Mouse (Mus musculus) embryonic facial prominence, embryonic 12.5 days (tissue): Measurements from ENCODE around the gene Cerk. TPM values are rescaled to one million over a fixed set of nuclear protein-coding genes. Genes with fewer than 3 reads are reported as not detected.
"Not testable (repeated sequence)": the region's sequence is repeated elsewhere in the genome, so short reads cannot be mapped to it uniquely, and the experiment has no call there.

Experiments used
- ATAC-seq: fragments of 200-750 bp; cut with Nextera tagmentation; 2 replicates; pipeline ENCODE4 v1.8.0; 2017; ENCODE audit not compliant: insufficient number of reproducible peaks, insufficient read depth, low FRiP score, low TSS enrichment
- H3K27ac ChIP-seq: fragments of 300-500 bp; sonication (generic); 2 replicates; pipeline ENCODE4 v1.5.1; 2016; ENCODE audit warnings: mild to moderate bottlenecking
- H3K27me3 ChIP-seq: fragments of 300-500 bp; sonication (generic); 2 replicates; pipeline ENCODE4 v1.6.1; 2016; ENCODE audit warnings: mild to moderate bottlenecking, moderate library complexity
- H3K36me3 ChIP-seq: fragments of 300-500 bp; sonication (generic); 2 replicates; pipeline ENCODE4 v1.6.1; 2016; ENCODE audit warnings: mild to moderate bottlenecking
- H3K4me1 ChIP-seq: fragments of 300-500 bp; sonication (generic); 2 replicates; pipeline ENCODE4 v1.6.1; 2016
- H3K4me2 ChIP-seq: fragments of 300-500 bp; sonication (generic); replicated peaks from 2 replicates; pipeline ENCODE4 v1.6.1; 2016; ENCODE audit warnings: mild to moderate bottlenecking, moderate library complexity
- H3K4me3 ChIP-seq: fragments of 300-500 bp; sonication (generic); 2 replicates; pipeline ENCODE4 v1.5.1; 2016; ENCODE audit warnings: mild to moderate bottlenecking
- H3K9ac ChIP-seq: fragments of 300-500 bp; sonication (generic); 2 replicates; pipeline ENCODE4 v1.6.1; 2016; ENCODE audit warnings: mild to moderate bottlenecking, moderate library complexity
- H3K9me3 ChIP-seq: fragments of 300-500 bp; sonication (generic); 2 replicates; pipeline ENCODE4 v1.6.1; 2016; ENCODE audit warnings: mild to moderate bottlenecking, moderate library complexity
- WGBS: fragments of 180-500 bp; shearing (Covaris S2); methylation state at CpG from one replicate; pipeline ENCODE4 v1.1.7; 2016; 5-methylcytosine and 5-hydroxymethylcytosine counted together
- polyA plus RNA-seq: library from polyadenylated mRNA; unstranded; fragments of >200 nt; fragmentation: Nextera tagmentation; extraction: Ambion mirVana; gene quantifications from 2 replicates; pipeline ENCODE4 v1.2.1, GENCODE M21; 2016

Gene Cerk
- polyA plus RNA-seq, 1 experiment from 2014 or later: 20.5 TPM

DNA sequence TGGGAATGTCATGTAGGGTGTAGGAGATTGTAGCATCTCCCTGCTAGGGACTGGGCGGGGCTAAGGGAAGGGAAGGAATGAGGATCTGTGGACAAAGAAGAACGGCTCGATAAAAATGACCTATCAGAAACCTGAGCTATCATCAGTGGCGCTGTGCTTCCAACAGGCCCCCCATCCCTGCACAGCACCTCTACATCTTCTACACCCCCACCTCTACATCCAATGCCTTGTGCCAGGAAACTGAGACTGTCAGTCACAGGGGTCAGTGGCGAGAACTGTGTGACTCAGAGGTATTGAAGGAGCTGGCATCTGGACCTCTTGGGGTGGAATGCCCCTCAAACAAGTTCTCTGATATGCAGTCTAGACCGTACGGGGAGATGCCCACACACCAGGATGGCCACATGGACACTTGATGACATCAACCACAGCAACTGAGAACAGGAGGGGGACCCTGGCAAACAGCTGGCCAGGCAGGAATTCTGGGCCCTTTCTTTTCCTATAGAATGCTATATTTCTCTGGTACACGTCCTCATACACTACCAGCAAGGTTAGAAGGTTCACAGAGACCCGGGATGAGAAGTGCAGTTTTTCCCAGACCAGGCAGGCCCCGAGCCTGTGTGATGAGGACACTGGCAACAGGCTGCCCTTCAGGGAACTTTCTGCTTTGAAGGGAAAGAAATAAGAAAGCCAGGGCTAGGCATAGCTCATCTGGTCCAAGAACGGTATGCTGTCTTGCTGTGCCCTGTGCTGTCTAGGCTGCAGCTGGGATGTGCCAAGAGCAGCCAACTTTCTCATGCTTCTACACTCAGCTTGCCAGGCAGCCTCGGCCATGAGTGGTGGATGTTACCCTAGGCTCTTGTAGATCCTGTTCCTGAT lies 16.8 kb downstream of the Cerk start:
- Histone ChIP-seq H3K4me2 (no peak overlapping the region), H3K9ac (no peak overlapping the region), H3K27me3 (no peaks in the 10 kb centered on the region), H3K9me3 (no peaks in the 10 kb centered on the region), H3K36me3 (no peaks in the 10 kb centered on the region), H3K4me1 (peaks cover 36% of the 10 kb centered on the region), H3K4me3 (no peak overlapping the region), H3K27ac (0 out of 2 replicates have a peak overlapping the region, but pooled peaks have one; percentile 37)
- 80% methylated on average over 12 of the region's 12 CpGs for WGBS
- ATAC-seq: no peak

DNA sequence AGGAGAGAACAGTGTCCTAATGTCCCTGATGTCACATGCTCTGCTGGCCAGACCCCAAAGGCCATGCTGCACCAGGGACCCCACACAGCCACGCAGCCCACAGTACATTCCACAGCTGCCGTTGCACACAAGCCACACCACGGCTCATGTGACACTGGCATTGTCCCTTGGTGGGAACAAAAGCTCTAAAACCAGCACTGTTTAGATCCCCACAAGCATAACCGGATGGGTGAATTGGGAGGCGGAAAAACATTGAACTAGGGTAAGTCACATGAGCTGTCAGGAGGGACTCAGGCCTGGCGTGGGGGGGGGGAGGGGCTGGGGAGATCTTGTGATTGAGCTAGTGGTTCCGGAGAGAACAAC lies 17.5 kb downstream of the Cerk start:
- Histone ChIP-seq H3K4me3 (no peak overlapping the region), H3K9ac (no peak overlapping the region), H3K4me2 (no peak overlapping the region), H3K27ac (0 out of 2 replicates have a peak overlapping the region, but pooled peaks have one; percentile 37), H3K36me3 (peaks cover 6% of the 10 kb centered on the region; the same call in 1 of the 2 replicates), H3K9me3 (no peaks in the 10 kb centered on the region), H3K4me1 (peaks cover 29% of the 10 kb centered on the region), H3K27me3 (no peaks in the 10 kb centered on the region)
- ATAC-seq: no peak
- 46% methylated on average over 7 of the region's 7 CpGs for WGBS

DNA sequence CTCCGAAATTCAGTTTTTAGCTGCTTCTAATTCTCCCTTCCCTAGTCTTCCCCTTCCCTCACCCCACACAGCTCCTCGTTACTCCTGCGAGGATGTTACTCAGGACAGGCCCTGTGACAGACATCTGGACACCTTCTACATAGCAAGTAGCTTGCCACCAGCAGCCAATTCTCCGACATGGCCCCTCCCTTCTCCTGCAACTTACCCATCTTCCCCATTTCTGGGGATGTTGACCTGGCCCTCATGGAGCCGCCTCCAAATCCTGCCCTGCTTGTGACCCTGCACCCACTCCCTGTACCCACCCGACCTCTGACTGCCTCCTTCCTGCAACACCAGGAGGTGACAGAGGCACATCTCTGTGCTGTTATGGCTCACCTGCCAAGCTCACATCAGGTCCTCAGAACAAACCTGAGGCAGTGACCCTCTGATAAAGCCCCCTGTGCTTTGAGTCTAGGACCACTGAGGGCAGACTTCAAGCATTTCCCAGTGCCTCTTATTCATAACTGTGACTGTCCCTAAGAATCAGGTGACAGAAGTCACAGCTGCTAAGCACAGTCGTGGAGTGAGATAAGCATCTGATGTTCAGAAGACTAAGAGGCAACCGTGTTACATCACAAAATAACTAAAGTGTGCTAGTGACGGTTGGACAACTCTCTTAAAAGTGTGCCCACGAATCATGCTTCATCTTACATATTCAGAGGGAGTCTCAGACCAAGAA lies 18.0 kb downstream of the Cerk start:
- 78% methylated on average over 10 of the region's 10 CpGs for WGBS
- Histone ChIP-seq H3K4me3 (no peak overlapping the region), H3K9ac (no peak overlapping the region), H3K36me3 (peaks cover 8% of the 10 kb centered on the region; the same call in 1 of the 2 replicates), H3K9me3 (no peaks in the 10 kb centered on the region), H3K27ac (no peak overlapping the region), H3K27me3 (no peaks in the 10 kb centered on the region), H3K4me1 (peaks cover 24% of the 10 kb centered on the region), H3K4me2 (no peak overlapping the region)
- ATAC-seq: no peak

- Histone ChIP-seq H3K4me2 (no peak overlapping the region), H3K9me3 (no peaks in the 10 kb centered on the region), H3K27me3 (no peaks in the 10 kb centered on the region), H3K27ac (no peak overlapping the region), H3K4me1 (peaks cover 18% of the 10 kb centered on the region), H3K4me3 (no peak overlapping the region), H3K9ac (no peak overlapping the region), H3K36me3 (peaks cover 8% of the 10 kb centered on the region)
- 84% methylated on average over 7 of the region's 7 CpGs for WGBS
- no peak for ATAC-seq
Measured at GRCm38 (mm10) chr15:86167032-86167655, 18.8 kb downstream of the Cerk start.

DNA sequence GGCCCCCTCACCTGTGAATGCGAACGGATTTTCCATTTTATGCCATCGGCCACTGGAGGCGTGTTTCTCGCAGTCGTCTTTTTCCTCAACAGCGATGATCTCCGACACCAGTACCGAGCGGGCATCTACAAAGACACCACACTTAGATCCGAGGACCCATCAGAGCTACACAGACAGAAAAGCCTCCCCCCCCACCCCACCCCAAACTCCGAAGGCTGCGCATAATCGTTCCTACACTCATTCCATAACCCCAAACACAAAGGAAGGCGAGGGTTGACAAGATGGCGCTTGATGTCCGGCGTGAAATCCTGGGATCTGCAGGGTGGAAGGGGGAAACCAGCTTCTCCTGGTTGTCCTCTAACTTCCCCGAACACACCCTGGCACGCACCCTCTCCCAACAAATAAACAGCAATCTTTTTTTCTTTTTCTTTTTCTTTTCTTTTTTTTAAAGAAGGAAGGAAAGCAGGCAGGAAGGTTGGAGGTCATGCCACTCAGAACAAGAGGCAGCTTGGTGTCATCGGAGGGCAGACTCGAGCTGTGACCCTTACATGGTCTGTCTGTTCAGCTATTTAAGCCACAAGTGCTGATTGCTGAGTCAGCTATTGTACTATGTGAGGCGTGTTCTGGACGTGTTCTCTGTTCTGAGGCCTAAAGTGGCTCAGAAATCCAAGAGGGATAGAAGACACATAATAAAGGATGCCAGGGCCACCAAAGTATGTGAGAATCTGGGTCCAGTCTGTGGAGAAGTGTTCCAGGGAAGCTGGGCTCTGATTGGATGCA lies 19.9 kb downstream of the Cerk start:
- H3K27ac ChIP-seq: no peak overlapping the region
- H3K9me3 ChIP-seq: no peaks in the 10 kb centered on the region
- no peak overlapping the region for H3K4me2 ChIP-seq
- no peak overlapping the region for H3K9ac ChIP-seq
- H3K27me3 ChIP-seq: no peaks in the 10 kb centered on the region
- H3K4me1 ChIP-seq: peaks cover 11% of the 10 kb centered on the region
- no peak for ATAC-seq
- no peak overlapping the region for H3K4me3 ChIP-seq
- WGBS: 86% methylated on average over 24 of the region's 24 CpGs
- H3K36me3 ChIP-seq: peaks cover 17% of the 10 kb centered on the region

GRCm38 (mm10) chr15:86164718-86165345 lies 21.1 kb downstream of the Cerk start:
- peaks cover 17% of the 10 kb centered on the region for H3K36me3 ChIP-seq
- WGBS: 83% methylated on average over 21 of the region's 21 CpGs
- no peak for ATAC-seq

GRCm38 (mm10) chr15:86161800-86162199 lies 24.1 kb downstream of the Cerk start:
- not testable (repeated sequence) for ATAC-seq, H3K27me3 ChIP-seq, H3K4me2 ChIP-seq, H3K9ac ChIP-seq, H3K4me1 ChIP-seq, H3K9me3 ChIP-seq, H3K4me3 ChIP-seq, H3K27ac ChIP-seq
- H3K36me3 ChIP-seq: peaks cover 17% of the 10 kb centered on the region
- 97% methylated on average over 3 of the region's 3 CpGs for WGBS

More at GRCm38 (mm10) chr15:86164718-86165345, 21.1 kb downstream of the Cerk start:
- H3K27me3 ChIP-seq: no peaks in the 10 kb centered on the region
- peaks cover 11% of the 10 kb centered on the region for H3K4me1 ChIP-seq
- H3K9me3 ChIP-seq: no peaks in the 10 kb centered on the region
- no peak overlapping the region for H3K27ac ChIP-seq
- H3K4me2 ChIP-seq: no peak overlapping the region
- no peak overlapping the region for H3K4me3 ChIP-seq
- no peak overlapping the region for H3K9ac ChIP-seq

- no peaks in the 10 kb centered on the region for H3K9me3 ChIP-seq
- no peaks in the 10 kb centered on the region for H3K4me1 ChIP-seq
- 72% methylated on average over 10 of the region's 10 CpGs for WGBS
- no peak overlapping the region for H3K27ac ChIP-seq
- H3K9ac ChIP-seq: no peak overlapping the region
- H3K4me2 ChIP-seq: no peak overlapping the region
- no peaks in the 10 kb centered on the region for H3K27me3 ChIP-seq
- no peak for ATAC-seq
- H3K4me3 ChIP-seq: no peak overlapping the region
- peaks cover 22% of the 10 kb centered on the region for H3K36me3 ChIP-seq
Measured at GRCm38 (mm10) chr15:86160906-86161305, 25.0 kb downstream of the Cerk start.

GRCm38 (mm10) chr15:86159719-86160118 lies 26.2 kb downstream of the Cerk start:
- WGBS: 81% methylated on average over 5 of the region's 5 CpGs
- Histone ChIP-seq H3K4me3 (no peak overlapping the region), H3K4me1 (no peaks in the 10 kb centered on the region), H3K27me3 (no peaks in the 10 kb centered on the region), H3K36me3 (peaks cover 27% of the 10 kb centered on the region), H3K9ac (no peak overlapping the region), H3K4me2 (no peak overlapping the region), H3K9me3 (no peaks in the 10 kb centered on the region), H3K27ac (no peak overlapping the region)
- no peak for ATAC-seq

GRCm38 (mm10) chr15:86159093-86159492 lies 26.8 kb downstream of the Cerk start:
- no peak for ATAC-seq
- H3K36me3 ChIP-seq: peaks cover 33% of the 10 kb centered on the region
- WGBS: 83% methylated on average over 16 of the region's 16 CpGs

DNA sequence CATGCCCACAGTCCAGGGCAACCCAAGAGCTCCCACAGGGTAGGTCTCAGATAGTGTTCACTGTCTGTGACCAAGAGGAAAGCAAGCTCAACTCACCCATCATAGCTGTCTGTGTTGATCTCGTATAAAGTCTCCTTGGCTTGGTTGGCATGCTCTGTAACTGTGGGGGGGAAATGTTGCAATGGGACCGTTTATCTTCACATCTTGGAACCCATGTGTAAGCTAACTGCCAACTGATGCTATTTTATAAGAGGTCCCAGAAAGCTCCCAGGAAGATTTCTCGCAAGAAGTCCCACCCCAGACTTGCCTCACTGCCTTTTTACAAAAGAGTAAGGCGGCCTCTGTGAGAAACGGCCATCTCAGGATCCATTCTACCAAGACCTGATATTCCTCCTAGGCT lies 29.4 kb downstream of the Cerk start:
- Histone ChIP-seq H3K4me2 (no peak overlapping the region), H3K4me3 (no peak overlapping the region), H3K9ac (no peak overlapping the region), H3K4me1 (no peaks in the 10 kb centered on the region), H3K27me3 (no peaks in the 10 kb centered on the region), H3K36me3 (peaks cover 36% of the 10 kb centered on the region), H3K27ac (no peak overlapping the region), H3K9me3 (no peaks in the 10 kb centered on the region)
- ATAC-seq: no peak
- 77% methylated on average over 5 of the region's 5 CpGs for WGBS

More at GRCm38 (mm10) chr15:86159093-86159492, 26.8 kb downstream of the Cerk start:
- Histone ChIP-seq H3K9me3 (no peaks in the 10 kb centered on the region), H3K27ac (no peak overlapping the region), H3K4me1 (no peaks in the 10 kb centered on the region), H3K9ac (no peak overlapping the region), H3K4me2 (no peak overlapping the region), H3K27me3 (no peaks in the 10 kb centered on the region), H3K4me3 (no peak overlapping the region)
